Mouse (Mus musculus) cerebellum, adult 2 months (tissue): ENCODE results near the gene Gm6899.

Experiments used
- CTCF ChIP-seq: fragments of 200-500 bp; IDR thresholded peaks from 2 replicates; pipeline ENCODE4 v1.5.1; 2011; ENCODE audit warnings: low read depth, mild to moderate bottlenecking, control low read depth, low read length, moderate library complexity, borderline replicate concordance; ENCODE audit not compliant: insufficient read depth
- POLR2A ChIP-seq: fragments of 200-500 bp; IDR thresholded peaks from 2 replicates; pipeline ENCODE4 v1.6.1; 2011; ENCODE audit warnings: low read length, control low read depth, borderline replicate concordance; ENCODE audit not compliant: insufficient read depth

- TF ChIP-seq CTCF: no peak
- TF ChIP-seq POLR2A: no peak
Observed at GRCm38 (mm10) chr11:26636239-26636638, 43.2 kb downstream of the Gm6899 start.
